Mouse (Mus musculus): ENCODE measurements around the gene Glrx.

DNA sequence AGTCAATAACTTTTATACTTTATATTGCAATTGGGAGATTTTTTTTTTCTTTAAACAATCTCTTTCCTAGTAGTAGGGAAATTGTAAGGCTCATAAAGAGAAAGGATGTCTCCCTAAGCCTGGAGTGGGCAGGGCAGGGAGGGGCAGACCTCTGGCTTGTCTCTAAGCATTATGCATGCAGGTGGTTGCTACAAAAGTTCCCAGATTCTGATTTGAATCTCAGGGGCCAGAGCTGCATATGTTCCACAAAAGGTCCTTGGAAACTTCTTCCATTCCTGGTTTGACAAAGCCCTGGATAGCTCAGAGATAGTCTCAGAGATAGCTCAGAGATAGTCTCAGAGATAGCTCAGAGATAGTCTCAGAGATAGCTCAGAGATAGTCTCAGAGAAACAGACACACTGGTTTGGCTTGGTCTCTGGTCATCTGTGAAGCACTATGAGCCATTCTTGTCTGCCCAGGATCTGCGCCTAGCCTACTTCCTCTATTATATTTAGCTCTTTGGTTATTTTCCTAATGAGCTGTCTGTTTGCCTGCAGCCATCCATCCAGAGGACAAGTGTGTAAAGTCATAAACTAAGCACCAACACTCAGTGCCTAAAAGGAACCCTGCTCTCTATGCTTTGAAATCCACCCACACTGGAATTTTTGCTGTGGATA is 49.0 kb upstream of the Glrx start:
- TF ChIP-seq POLR2A (IDR thresholded peaks at IDR 0.05; ENCODE audit: borderline replicate concordance, extremely low read depth, insufficient read depth, insufficient read length, poor library complexity, severe bottlenecking) (no peak), CTCF (IDR thresholded peaks at IDR 0.05; ENCODE audit: borderline replicate concordance, extremely low read depth, insufficient read depth, insufficient read length) (no peak)

Data from brain, embryonic 14.5 days (tissue).